Mouse (Mus musculus): ENCODE measurements around the gene Scaper.

- no peak for TF ChIP-seq POLR2A (IDR thresholded peaks at IDR 0.05; ENCODE audit: low read depth, low read length)
- TF ChIP-seq CTCF (IDR thresholded peaks at IDR 0.05; ENCODE audit: extremely low read depth, insufficient read length, insufficient replicate concordance, low read depth, low read length) = no peak
These were observed 225.9 kb downstream of the Scaper start for GRCm38 (mm10) chr9:55712016-55712415.
